Mouse (Mus musculus): ENCODE results near the gene Tns3.
"Not testable (repeated sequence)": the region's sequence is repeated elsewhere in the genome, so short reads cannot be mapped to it uniquely, and the experiment has no call there.

Gene Tns3

DNA sequence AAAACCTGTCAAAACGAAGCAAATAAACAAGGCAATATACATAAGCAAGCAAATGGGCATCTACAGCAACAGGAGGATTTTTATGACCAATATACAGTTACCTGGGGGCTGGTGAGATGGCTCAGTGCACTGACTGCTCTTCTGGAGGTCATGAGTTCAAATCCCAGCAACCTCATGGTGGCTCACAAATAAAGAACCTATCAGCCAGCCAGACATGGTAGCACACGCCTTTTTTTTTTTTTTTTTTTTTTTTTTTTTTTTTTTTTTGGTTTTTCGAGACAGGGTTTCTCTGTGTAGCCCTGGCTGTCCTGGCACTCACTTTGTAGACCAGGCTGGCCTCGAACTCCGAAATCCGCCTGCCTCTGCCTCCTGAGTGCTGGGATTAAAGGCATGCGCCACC, 45.2 kb downstream of the Tns3 start:
- not testable (repeated sequence) for DNase-seq (ENCODE audit: low spot score)

- DNase-seq (ENCODE audit: low spot score), result no peak
Observed at GRCm38 (mm10) chr11:8618301-8618700, 46.0 kb downstream of the Tns3 start.

- DNase-seq (ENCODE audit: low spot score), result no peak
Observed at GRCm38 (mm10) chr11:8615436-8615835, 48.9 kb downstream of the Tns3 start.

GRCm38 (mm10) chr11:8610456-8610855, 53.9 kb downstream of the Tns3 start:
- no peak for DNase-seq (ENCODE audit: low spot score)

- no peak for DNase-seq (ENCODE audit: low spot score)
Observed at GRCm38 (mm10) chr11:8609873-8610272, 54.5 kb downstream of the Tns3 start.

- DNase-seq (ENCODE audit: low spot score), result no peak
Observed at GRCm38 (mm10) chr11:8607123-8607522, 57.2 kb downstream of the Tns3 start.

DNA sequence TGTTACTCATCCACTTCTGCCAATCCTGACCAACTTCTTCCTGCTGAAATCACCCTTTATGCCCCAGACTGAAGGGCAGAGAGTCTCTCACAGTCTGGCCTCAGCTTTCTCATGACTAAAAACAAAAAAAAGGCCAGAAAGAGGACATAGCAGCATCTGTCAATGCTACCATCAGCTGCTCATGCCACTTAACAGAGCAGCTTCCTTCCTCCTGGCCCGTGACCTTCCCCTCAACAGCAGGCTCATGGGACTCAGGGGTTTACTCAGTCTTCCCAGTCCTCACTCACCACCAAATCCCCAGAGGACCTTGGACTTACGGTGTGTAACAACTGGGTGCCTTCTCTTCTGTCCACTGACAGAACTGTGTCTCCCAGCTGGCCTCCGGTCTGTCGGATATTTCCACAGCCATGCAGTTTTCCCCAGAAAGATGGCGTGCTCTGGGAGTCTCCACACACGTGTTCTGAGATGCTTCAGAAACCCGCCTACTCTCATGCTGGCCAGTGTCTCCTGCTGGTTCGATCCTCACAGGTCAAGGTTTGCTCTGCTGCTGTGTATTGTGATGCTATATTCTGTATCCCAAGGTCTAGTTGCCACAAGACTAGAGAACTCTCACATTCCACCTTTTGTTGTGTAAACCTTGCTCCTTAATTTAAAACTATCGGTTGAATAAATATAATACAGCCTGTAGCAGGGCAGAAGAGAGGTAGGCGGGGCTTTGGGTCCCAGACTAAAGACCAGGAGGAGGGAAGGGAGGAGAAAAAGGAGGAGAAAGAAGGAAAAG, 59.4 kb downstream of the Tns3 start:
- DNase-seq (ENCODE audit: low spot score), result no peak

GRCm38 (mm10) chr11:8602606-8603005, 61.7 kb downstream of the Tns3 start:
- no peak for DNase-seq (ENCODE audit: low spot score)

DNA sequence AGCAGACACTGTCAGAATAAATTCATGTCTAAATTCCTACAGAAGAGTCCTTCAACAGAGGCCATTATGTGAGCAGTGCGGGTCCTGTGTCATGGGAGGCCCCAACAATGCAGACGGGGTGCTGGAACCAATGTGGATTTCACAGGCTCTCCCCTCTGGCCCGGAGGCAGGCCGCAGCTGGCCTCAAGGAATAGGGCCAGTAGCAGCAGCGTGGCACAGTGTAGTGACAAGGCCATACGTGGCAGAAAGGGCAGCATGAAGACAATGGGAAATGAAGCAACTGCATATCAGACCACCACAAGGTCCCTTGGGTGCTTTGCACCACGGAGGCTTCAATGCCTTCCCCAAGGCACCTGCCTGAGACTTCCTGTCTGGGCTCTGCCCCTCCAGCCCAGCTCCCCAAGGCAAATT, 62.9 kb downstream of the Tns3 start:
- no peak for DNase-seq (ENCODE audit: low spot score)

DNA sequence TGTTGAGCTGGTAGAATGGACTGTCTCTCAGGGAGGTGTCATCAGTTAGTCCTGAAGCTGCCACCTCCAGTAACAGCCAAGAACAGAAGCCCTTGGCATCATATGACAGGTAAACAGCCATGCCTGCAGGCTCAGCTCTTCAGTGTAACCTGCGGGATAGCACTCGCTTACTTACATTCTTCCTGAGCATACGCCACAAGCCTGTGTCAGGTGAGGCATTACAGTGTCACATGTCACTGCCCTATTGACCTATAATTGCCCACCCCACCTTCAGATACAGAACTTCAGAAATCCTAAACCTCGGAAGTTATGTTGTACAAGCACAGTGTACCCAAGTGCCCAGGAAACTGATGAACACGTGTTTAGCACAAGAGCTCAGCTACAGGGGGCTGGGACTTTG, 68.7 kb downstream of the Tns3 start:
- no peak for DNase-seq (ENCODE audit: low spot score)

- no peak for DNase-seq (ENCODE audit: low spot score)
Observed at GRCm38 (mm10) chr11:8593172-8593571, 71.2 kb downstream of the Tns3 start.

DNA sequence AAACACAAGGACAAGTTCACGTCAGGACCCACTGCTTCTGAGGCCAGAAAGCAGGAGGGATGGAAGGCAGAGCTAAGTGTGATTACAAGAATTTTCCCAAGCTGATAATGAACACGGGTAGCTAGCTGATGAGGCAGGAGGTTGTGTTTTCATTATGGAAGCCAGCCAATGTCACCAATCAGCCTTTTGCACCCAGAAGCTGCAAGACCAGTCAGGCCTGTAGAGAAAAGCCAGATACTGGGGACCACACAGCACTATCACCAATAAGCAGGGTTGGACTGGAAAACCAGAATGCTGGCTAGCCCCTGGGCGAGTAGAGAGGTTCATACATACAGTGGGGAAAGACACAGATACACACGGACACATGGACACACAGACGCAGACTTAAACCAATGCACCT, 73.1 kb downstream of the Tns3 start:
- DNase-seq (ENCODE audit: low spot score), result no peak

DNA sequence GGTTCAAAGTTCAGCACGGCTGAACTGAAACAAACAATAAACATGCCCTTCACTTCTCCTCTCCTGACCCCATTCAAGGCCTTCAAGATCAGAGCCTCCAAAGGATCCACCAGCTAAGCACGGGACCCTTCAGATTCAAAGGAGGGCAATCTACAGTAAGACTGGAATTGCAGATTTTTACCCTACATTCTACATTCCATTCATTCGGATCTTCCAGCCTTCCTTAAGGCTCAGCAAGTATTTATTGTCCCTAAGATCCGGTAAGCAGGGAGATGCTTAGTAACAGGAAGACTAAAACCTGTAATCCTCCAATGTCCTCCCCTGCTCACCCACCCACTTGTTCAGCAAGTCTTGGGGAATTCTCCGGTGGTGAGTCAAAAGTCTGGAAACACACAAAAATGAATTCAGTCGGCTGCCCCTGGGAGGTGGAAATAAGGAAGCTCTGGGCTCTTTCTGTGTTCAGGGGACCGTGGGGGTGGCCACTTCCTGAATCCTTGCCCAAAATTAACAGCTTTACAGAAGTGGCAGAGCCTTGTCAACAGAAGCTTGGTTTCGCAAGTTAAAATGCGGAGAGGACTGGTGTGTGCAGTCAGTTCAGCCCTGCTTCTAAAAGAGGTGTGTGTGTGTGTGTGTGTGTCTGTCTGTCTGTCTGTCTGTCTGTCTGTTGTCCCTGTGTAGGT, 75.0 kb downstream of the Tns3 start:
- no peak for DNase-seq (ENCODE audit: low spot score)

DNA sequence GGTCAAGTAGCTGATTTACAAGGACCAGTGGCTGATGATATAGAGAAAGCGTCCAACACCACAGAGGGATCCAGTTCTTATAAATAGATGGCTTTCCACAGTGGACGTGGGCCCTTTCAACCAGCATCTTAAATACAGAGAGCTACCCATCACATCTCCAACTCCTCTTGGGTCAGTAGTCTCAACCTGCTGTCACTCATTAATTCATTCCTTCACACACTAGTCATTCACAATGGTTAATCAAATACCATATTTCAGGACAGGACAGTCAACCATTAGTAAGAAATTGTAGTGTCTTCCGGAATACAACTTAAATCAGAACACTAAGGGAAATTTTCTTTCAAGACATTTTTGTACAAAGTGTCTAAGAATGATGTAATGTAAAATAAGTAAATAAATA, 76.4 kb downstream of the Tns3 start:
- DNase-seq (ENCODE audit: low spot score), result no peak

DNA sequence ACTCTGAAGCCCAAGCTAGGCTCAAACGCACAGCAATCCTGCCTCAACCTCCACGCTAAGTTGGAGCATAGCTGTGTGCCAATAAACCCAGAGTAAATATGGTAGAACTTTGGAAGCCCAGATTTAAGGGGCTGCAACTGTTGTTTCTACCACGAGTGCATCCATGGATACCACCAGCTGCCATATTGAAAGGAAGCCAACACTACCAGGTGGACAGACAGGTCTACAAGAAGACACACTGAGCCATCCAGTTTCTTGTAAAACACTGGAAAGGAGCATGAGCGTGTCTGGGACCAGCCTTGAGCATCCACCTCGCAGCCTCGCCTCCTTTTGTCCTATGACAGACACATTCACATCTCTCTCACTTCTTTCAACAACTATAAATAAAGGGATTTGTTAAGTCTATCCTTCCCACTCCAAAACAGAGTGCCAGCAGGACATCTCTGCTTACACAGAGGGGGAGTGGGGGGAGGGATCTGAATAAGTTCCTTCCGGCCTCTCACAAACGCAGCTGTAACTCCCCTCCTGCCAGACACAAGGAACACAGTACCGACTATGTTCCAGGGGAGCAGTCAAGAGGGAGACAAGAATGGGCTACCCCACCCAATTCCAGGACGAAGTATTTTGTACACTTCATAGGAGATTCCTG, 77.2 kb downstream of the Tns3 start:
- no peak for DNase-seq (ENCODE audit: low spot score)

DNA sequence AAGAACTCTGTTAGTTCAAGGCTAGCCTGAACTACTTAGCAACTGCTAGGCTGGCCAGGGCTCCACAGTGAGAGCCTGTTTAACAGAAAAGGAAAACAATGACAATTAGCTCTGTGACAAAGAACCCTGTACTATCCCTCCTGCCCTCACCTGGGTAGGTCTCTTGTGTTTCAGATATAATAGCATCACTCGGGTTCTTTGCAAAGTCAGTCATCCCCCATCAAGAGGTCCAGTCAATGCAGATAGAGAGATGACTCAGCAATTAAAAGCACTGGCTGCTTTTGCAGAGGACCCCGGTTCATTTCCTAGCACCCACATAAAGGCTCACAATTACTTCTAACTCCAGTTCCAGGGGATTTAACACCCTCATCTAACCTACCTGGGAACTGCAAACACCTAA, 78.0 kb downstream of the Tns3 start:
- no peak for DNase-seq (ENCODE audit: low spot score)

DNA sequence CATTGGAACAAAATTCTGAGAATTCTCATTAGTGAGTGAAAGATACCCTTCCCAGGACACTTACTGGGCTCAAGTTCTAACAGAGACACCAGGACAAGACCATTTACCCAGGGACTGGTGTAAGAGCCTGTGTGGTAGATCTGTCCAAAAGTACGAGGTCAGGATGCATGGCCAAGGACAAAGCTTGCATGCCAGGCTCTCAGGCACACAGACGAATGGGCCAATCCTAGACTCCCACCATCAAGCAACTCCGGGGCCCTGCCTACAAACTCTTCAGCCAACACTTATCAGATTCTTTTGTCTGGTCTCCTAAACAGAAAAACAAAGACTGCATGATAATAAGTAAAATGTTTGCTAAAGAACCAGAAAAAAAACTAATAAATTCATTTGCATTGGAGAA, 78.6 kb downstream of the Tns3 start:
- no peak for DNase-seq (ENCODE audit: low spot score)

- no peak for DNase-seq (ENCODE audit: low spot score)
Observed at GRCm38 (mm10) chr11:8584925-8585324, 79.4 kb downstream of the Tns3 start.

GRCm38 (mm10) chr11:8584307-8584706, 80.0 kb downstream of the Tns3 start:
- no peak for DNase-seq (ENCODE audit: low spot score)

DNA sequence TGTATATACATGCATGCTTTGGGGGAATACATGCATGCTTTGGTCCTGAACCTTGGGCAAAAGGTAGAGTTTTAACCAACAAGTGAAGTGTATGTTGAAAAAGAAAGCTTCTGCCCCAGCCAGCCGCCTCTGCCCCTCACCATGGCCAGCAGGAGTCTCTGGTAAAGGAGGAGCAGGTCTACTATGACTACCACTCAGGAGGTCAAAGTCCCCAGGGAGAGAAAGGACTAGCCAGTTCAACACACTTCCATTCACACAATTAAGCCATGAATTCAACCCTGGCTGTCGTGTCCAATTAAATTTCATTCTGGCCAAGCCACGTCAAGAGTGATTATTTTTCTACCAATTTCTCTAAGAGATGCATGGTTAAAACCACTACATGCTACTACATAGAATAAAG, 81.2 kb downstream of the Tns3 start:
- no peak for DNase-seq (ENCODE audit: low spot score)

- no peak for DNase-seq (ENCODE audit: low spot score)
Observed at GRCm38 (mm10) chr11:8582101-8582920, 82.0 kb downstream of the Tns3 start.

DNA sequence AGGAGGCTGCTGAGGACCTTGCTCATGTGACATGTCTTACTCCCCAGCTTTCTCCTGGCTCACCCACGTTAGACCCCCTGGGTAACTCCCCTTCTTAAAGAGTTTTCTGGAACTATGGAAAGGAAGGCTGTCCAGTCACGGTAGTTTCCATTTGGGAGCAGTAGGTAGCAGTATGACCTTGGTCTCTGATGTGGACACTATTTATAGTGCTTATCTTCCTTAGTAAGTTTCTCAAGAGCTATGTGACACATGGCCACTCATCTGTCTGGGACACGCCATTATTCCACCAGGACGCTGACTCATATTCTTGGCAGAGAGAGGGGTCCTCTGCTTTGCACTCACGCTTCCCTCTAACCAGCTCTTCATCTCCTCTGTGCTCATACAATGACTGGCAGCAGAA, 84.5 kb downstream of the Tns3 start:
- DNase-seq (ENCODE audit: low spot score), result no peak

Measured in MN1 (cell line).